Mouse (Mus musculus): ENCODE results near the gene L1td1.

Gene L1td1

GRCm38 (mm10) chr4:98739753-98740152 is 13.2 kb downstream of the L1td1 start:
- no peak for DNase-seq (ENCODE audit: low spot score in 2 of 2)

GRCm38 (mm10) chr4:98743209-98743905 is 16.8 kb downstream of the L1td1 start:
- DNase-seq (ENCODE audit: low spot score in 2 of 2): no peak

- no peak for DNase-seq (ENCODE audit: low spot score in 2 of 2)
These were observed 17.3 kb downstream of the L1td1 start for GRCm38 (mm10) chr4:98743906-98744210.

GRCm38 (mm10) chr4:98754456-98754855 is 27.9 kb downstream of the L1td1 start:
- no peak for DNase-seq (ENCODE audit: low spot score in 2 of 2)

GRCm38 (mm10) chr4:98756141-98756540 is 29.6 kb downstream of the L1td1 start:
- no peak for DNase-seq (ENCODE audit: low spot score in 2 of 2)

GRCm38 (mm10) chr4:98758012-98758821 is 31.7 kb downstream of the L1td1 start:
- peak in 1 of 2 experiments; percentile 8 for DNase-seq (ENCODE audit: low spot score in 2 of 2)

- DNase-seq (ENCODE audit: low spot score in 2 of 2): no peak
These were observed 32.5 kb downstream of the L1td1 start for GRCm38 (mm10) chr4:98758872-98759518.

- no peak for DNase-seq (ENCODE audit: low spot score in 2 of 2)
These were observed 40.9 kb downstream of the L1td1 start for GRCm38 (mm10) chr4:98767134-98768133.

GRCm38 (mm10) chr4:98773785-98774184 is 47.3 kb downstream of the L1td1 start:
- no peak for DNase-seq (ENCODE audit: low spot score in 2 of 2)

- no peak for DNase-seq (ENCODE audit: low spot score in 2 of 2)
These were observed 50.3 kb downstream of the L1td1 start for GRCm38 (mm10) chr4:98776721-98777427.

GRCm38 (mm10) chr4:98777464-98777863 is 50.9 kb downstream of the L1td1 start:
- DNase-seq (ENCODE audit: low spot score in 2 of 2): no peak

- no peak for DNase-seq (ENCODE audit: low spot score in 2 of 2)
These were observed 51.7 kb downstream of the L1td1 start for GRCm38 (mm10) chr4:98778219-98778618.

GRCm38 (mm10) chr4:98785851-98786250 is 59.3 kb downstream of the L1td1 start:
- DNase-seq (ENCODE audit: low spot score in 2 of 2): no peak

- no peak for DNase-seq (ENCODE audit: low spot score in 2 of 2)
These were observed 59.7 kb downstream of the L1td1 start for GRCm38 (mm10) chr4:98786281-98786680.
